Mouse (Mus musculus): ENCODE results near the gene Aox2. TPM values are rescaled to one million over a fixed set of nuclear protein-coding genes. Genes with fewer than 3 reads are reported as not detected.
A peak's percentile ranks its signal among the peaks of the same experiment; 100 is the strongest.

Gene Aox2
- total and polyA plus RNA-seq, 3 experiments: 0.04 to 0.08 TPM; not detected in 1

GRCm38 (mm10) chr1:58240347-58240746 lies 37.8 kb upstream of the Aox2 start:
- H3K9ac ChIP-seq (ENCODE audit: control insufficient read depth, low read depth, low read length, poor library complexity, severe bottlenecking): no peak overlapping the region
- no peaks in the 10 kb centered on the region for H3K79me2 ChIP-seq (ENCODE audit: control insufficient read depth, insufficient read depth, low read length, poor library complexity)
- no peaks in the 10 kb centered on the region for H3K36me3 ChIP-seq (ENCODE audit: control insufficient read depth in 1 of 2, insufficient read depth in 2 of 2, low read length in 2 of 2)
- no peak overlapping the region for H3K4me3 ChIP-seq (ENCODE audit: control insufficient read depth in 1 of 2, insufficient read depth in 1 of 2, low read depth in 2 of 2, low read length in 2 of 2)
- H3K27ac ChIP-seq (ENCODE audit: control insufficient read depth, low read depth, low read length): no peak overlapping the region
- no peaks in the 10 kb centered on the region for H3K4me1 ChIP-seq (ENCODE audit: control insufficient read depth in 1 of 2, insufficient read depth in 2 of 2, low read length in 2 of 2)
- no peak for DNase-seq (ENCODE audit: low read depth, low spot score)
- no peaks in the 10 kb centered on the region for H3K9me3 ChIP-seq (replicated peaks; ENCODE audit: insufficient read depth, low read length)
- H3K27me3 ChIP-seq (ENCODE audit: control insufficient read depth in 1 of 2, insufficient read depth in 2 of 2, low read length in 2 of 2): no peaks in the 10 kb centered on the region
- no peak for TF ChIP-seq MXI1 (IDR thresholded peaks at IDR 0.05; ENCODE audit: low read depth, low read length)
- TF ChIP-seq ZMIZ1 (IDR thresholded peaks at IDR 0.05; ENCODE audit: low read depth, low read length): no peak
- TF ChIP-seq POLR2AphosphoS5 (IDR thresholded peaks at IDR 0.05; ENCODE audit: borderline replicate concordance, low read depth, low read length): no peak
- no peak for TF ChIP-seq HCFC1 (IDR thresholded peaks at IDR 0.05; ENCODE audit: low read depth, low read length)
- TF ChIP-seq POLR2AphosphoS2 (IDR thresholded peaks at IDR 0.05; ENCODE audit: low read length): no peak
- no peak for TF ChIP-seq CHD1 (IDR thresholded peaks at IDR 0.05; ENCODE audit: low read depth, low read length)
- no peak for TF ChIP-seq CTCF (IDR thresholded peaks at IDR 0.05 in 2 of 3, conservative IDR thresholded peaks at IDR 0.05 in 1 of 3; ENCODE audit: control insufficient read depth in 1 of 3, insufficient read depth in 1 of 3, low read depth in 2 of 3, low read length in 3 of 3, poor library complexity in 1 of 3, severe bottlenecking in 1 of 3)
- no peak for TF ChIP-seq TAL1 (IDR thresholded peaks at IDR 0.05; ENCODE audit: low read length)
- TF ChIP-seq EP300 (IDR thresholded peaks at IDR 0.05; ENCODE audit: low read depth in 1 of 2, low read length in 2 of 2): no peak

DNA sequence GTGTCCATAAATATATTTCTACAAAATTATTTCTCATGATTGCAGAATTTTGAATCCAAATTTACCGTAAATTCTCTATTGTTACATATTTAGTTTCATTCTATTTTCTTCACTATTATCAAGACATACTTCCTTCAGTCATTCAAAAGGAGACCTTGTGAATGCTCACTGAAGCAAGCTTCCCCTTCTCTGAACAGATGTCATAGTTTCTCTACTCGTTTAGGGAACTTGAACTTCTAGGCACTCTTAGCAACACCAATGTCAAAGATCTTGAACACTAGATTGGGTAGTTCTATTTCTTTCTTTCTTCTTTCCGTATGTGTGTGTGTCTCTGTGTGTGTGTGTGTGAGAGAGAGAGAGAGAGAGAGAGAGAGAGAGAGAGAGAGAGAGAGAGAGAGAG lies 33.6 kb upstream of the Aox2 start:
- Histone ChIP-seq H3K27ac (ENCODE audit: control insufficient read depth, low read depth, low read length) (no peak overlapping the region), H3K36me3 (ENCODE audit: control insufficient read depth in 1 of 2, insufficient read depth in 2 of 2, low read length in 2 of 2) (no peaks in the 10 kb centered on the region), H3K27me3 (ENCODE audit: control insufficient read depth in 1 of 2, insufficient read depth in 2 of 2, low read length in 2 of 2) (no peaks in the 10 kb centered on the region), H3K4me1 (ENCODE audit: control insufficient read depth in 1 of 2, insufficient read depth in 2 of 2, low read length in 2 of 2) (no peaks in the 10 kb centered on the region), H3K79me2 (ENCODE audit: control insufficient read depth, insufficient read depth, low read length, poor library complexity) (no peaks in the 10 kb centered on the region), H3K9me3 (replicated peaks; ENCODE audit: insufficient read depth, low read length) (no peaks in the 10 kb centered on the region), H3K4me3 (ENCODE audit: control insufficient read depth in 1 of 2, insufficient read depth in 1 of 2, low read depth in 2 of 2, low read length in 2 of 2) (no peak overlapping the region), H3K9ac (ENCODE audit: control insufficient read depth, low read depth, low read length, poor library complexity, severe bottlenecking) (no peak overlapping the region)
- no peak for TF ChIP-seq SMC3 (IDR thresholded peaks at IDR 0.05; ENCODE audit: low read depth, low read length)
- TF ChIP-seq ZNF384 (IDR thresholded peaks at IDR 0.05; ENCODE audit: low read depth, low read length): no peak
- TF ChIP-seq TBP (IDR thresholded peaks at IDR 0.05; ENCODE audit: low read depth, low read length): no peak
- TF ChIP-seq NRF1 (IDR thresholded peaks at IDR 0.05; ENCODE audit: insufficient read depth, low read depth, low read length, poor library complexity, severe bottlenecking): no peak
- no peak for TF ChIP-seq MAFK (IDR thresholded peaks at IDR 0.05; ENCODE audit: borderline replicate concordance, low read depth, low read length)
- no peak for TF ChIP-seq USF2 (IDR thresholded peaks at IDR 0.05; ENCODE audit: borderline replicate concordance in 1 of 2, insufficient read depth in 1 of 2, low read depth in 1 of 2, low read length in 2 of 2)
- TF ChIP-seq USF1 (IDR thresholded peaks at IDR 0.05; ENCODE audit: low read depth, low read length): no peak
- TF ChIP-seq RAD21 (IDR thresholded peaks at IDR 0.05; ENCODE audit: low read depth, low read length): no peak
- peak; percentile 16 for DNase-seq (ENCODE audit: low read depth, low spot score)

All from MEL (cell line).